Mouse (Mus musculus) small intestine, adult 2 months (tissue): ENCODE results near the gene Hist1h4c.

ENCODE experiments used
- CTCF ChIP-seq: fragments of 200-500 bp; IDR thresholded peaks from 2 replicates; pipeline ENCODE4 v1.5.1; 2012; ENCODE audit warnings: low read depth, mild to moderate bottlenecking, control low read depth, inconsistent platforms, low read length, moderate library complexity, mixed read lengths; ENCODE audit not compliant: insufficient replicate concordance, insufficient read length; ENCODE audit errors: extremely low read depth
- POLR2A ChIP-seq: fragments of 200-500 bp; IDR thresholded peaks from 2 replicates; pipeline ENCODE4 v1.6.1; 2012; ENCODE audit warnings: low read depth, mild to moderate bottlenecking, control low read depth, inconsistent platforms, low read length, moderate library complexity

GRCm38 (mm10) chr13:23699767-23700166 is 1.5 kb upstream of the Hist1h4c start:
- TF ChIP-seq CTCF, result no peak
- TF ChIP-seq POLR2A, result no peak
